Mouse (Mus musculus) intestine, embryonic 14.5 days (tissue): ENCODE measurements at regions not wholly inside any gene's neighbourhood (a gene's known extent, or its start where the extent isn't known, plus 50 kb on each side); places are given as distances from the start of the nearest gene placed in this dataset.
A peak's percentile ranks its signal among the peaks of the same experiment; 100 is the strongest.

Source experiments
- ATAC-seq: fragments of 200-750 bp; cut with Nextera tagmentation; replicated peaks from 2 replicates; pipeline ENCODE4 v1.8.0; 2017; ENCODE audit warnings: low read depth, moderate number of reproducible peaks, moderate TSS enrichment, moderate library complexity; ENCODE audit not compliant: low FRiP score, low TSS enrichment
- DNase-seq: peaks from one replicate; pipeline ENCODE4 v3.0.0-alpha.2; 2018; ENCODE audit warnings: low spot score
- H3K27ac ChIP-seq: fragments of 300-500 bp; sonication (generic); 2 replicates; pipeline ENCODE4 v1.5.1; 2014; ENCODE audit warnings: low read depth, mild to moderate bottlenecking, control low read depth
- H3K27me3 ChIP-seq: fragments of 300-500 bp; sonication (generic); replicated peaks from 2 replicates; pipeline ENCODE4 v1.6.1; 2014; ENCODE audit warnings: low read length, control low read depth; ENCODE audit not compliant: control insufficient read depth, insufficient read depth
- H3K36me3 ChIP-seq: fragments of 300-500 bp; sonication (generic); 2 replicates; pipeline ENCODE4 v1.6.1; 2014; ENCODE audit warnings: low read length, control low read depth; ENCODE audit not compliant: control insufficient read depth, insufficient read depth
- H3K4me1 ChIP-seq: fragments of 300-500 bp; sonication (generic); replicated peaks from 2 replicates; pipeline ENCODE4 v1.6.1; 2014; ENCODE audit warnings: low read length, control low read depth, mixed read lengths; ENCODE audit not compliant: control insufficient read depth, insufficient read depth
- H3K4me2 ChIP-seq: fragments of 300-500 bp; sonication (generic); 2 replicates; pipeline ENCODE4 v1.6.1; 2014; ENCODE audit warnings: low read length
- H3K4me3 ChIP-seq: fragments of 300-500 bp; sonication (generic); 2 replicates; pipeline ENCODE4 v1.5.1; 2014; ENCODE audit warnings: low read depth, low read length, control low read depth, mixed read lengths
- H3K9ac ChIP-seq: fragments of 300-500 bp; sonication (generic); 2 replicates; pipeline ENCODE4 v1.6.1; 2014; ENCODE audit warnings: mild to moderate bottlenecking, low read length
- H3K9me3 ChIP-seq: fragments of 300-500 bp; sonication (generic); 2 replicates; pipeline ENCODE4 v1.6.1; 2016; ENCODE audit warnings: low read length, control low read depth; ENCODE audit not compliant: control insufficient read depth
- WGBS: fragments of 180-500 bp; shearing (Covaris S2); extraction: QIAGEN DNeasy Blood & Tissue Kit; methylation state at CpG from one replicate; pipeline ENCODE4 v1.1.7; 2014; 5-methylcytosine and 5-hydroxymethylcytosine counted together

GRCm38 (mm10) chr4:110038696-110039095 is 60.8 kb downstream of the Dmrta2 start:
- 65% methylated on average over 5 of the region's 5 CpGs for WGBS
- no peak for DNase-seq
- no peaks in the 10 kb centered on the region for H3K27me3 ChIP-seq
- no peaks in the 10 kb centered on the region for H3K9me3 ChIP-seq
- H3K27ac ChIP-seq = no peak overlapping the region
- no peak overlapping the region for H3K9ac ChIP-seq
- H3K36me3 ChIP-seq = no peaks in the 10 kb centered on the region
- no peak overlapping the region for H3K4me3 ChIP-seq
- no peak overlapping the region for H3K4me2 ChIP-seq
- no peaks in the 10 kb centered on the region for H3K4me1 ChIP-seq
- no peak for ATAC-seq

- WGBS = 83% methylated on average over 17 of the region's 17 CpGs
- DNase-seq (no peak), ATAC-seq (no peak)
- H3K9ac ChIP-seq = no peak overlapping the region
- no peaks in the 10 kb centered on the region for H3K4me1 ChIP-seq
- no peak overlapping the region for H3K4me2 ChIP-seq
- H3K27me3 ChIP-seq = no peaks in the 10 kb centered on the region
- no peaks in the 10 kb centered on the region for H3K36me3 ChIP-seq
- no peak overlapping the region for H3K4me3 ChIP-seq
- no peak overlapping the region for H3K27ac ChIP-seq
- no peaks in the 10 kb centered on the region for H3K9me3 ChIP-seq
Measured at GRCm38 (mm10) chr4:110044851-110045618, 67.2 kb downstream of the Dmrta2 start.

- H3K9ac ChIP-seq = no peak overlapping the region
- whole genome bisulfite sequencing = 73% methylated on average over 12 of the region's 12 CpGs
- H3K4me1 ChIP-seq = peaks cover 4% of the 10 kb centered on the region; the same call in 1 of the 2 replicates
- H3K4me2 ChIP-seq = no peak overlapping the region
- H3K27me3 ChIP-seq = no peaks in the 10 kb centered on the region
- H3K9me3 ChIP-seq = no peaks in the 10 kb centered on the region
- no peak overlapping the region for H3K4me3 ChIP-seq
- H3K27ac ChIP-seq = no peak overlapping the region
- no peak for DNase-seq
- ATAC-seq = no peak
- H3K36me3 ChIP-seq = no peaks in the 10 kb centered on the region
Measured at GRCm38 (mm10) chr4:110045651-110046269, 67.9 kb downstream of the Dmrta2 start.

GRCm38 (mm10) chr4:110046270-110046651 is 68.4 kb downstream of the Dmrta2 start:
- Histone ChIP-seq H3K4me3 (no peak overlapping the region), H3K4me2 (no peak overlapping the region), H3K27ac (no peak overlapping the region), H3K9me3 (no peaks in the 10 kb centered on the region), H3K36me3 (no peaks in the 10 kb centered on the region), H3K4me1 (peaks cover 5% of the 10 kb centered on the region; the same call in 1 of the 2 replicates), H3K27me3 (no peaks in the 10 kb centered on the region), H3K9ac (no peak overlapping the region)
- no peak for ATAC-seq
- no peak for DNase-seq
- WGBS = 83% methylated on average over 11 of the region's 11 CpGs

GRCm38 (mm10) chr4:110050393-110051280 is 72.8 kb downstream of the Dmrta2 start:
- DNase-seq (peak; percentile 97), ATAC-seq (peak; percentile 91)
- Histone ChIP-seq H3K36me3 (no peaks in the 10 kb centered on the region), H3K4me3 (peak overlapping the region; percentile 39), H3K4me1 (peaks cover 5% of the 10 kb centered on the region; the same call in 1 of the 2 replicates), H3K27me3 (no peaks in the 10 kb centered on the region), H3K9me3 (no peaks in the 10 kb centered on the region), H3K27ac (no peak overlapping the region), H3K9ac (0 out of 2 replicates have a peak overlapping the region, but pooled peaks have one; percentile 29), H3K4me2 (peak overlapping the region; percentile 55)
- 4% methylated on average over 40 of the region's 40 CpGs for WGBS

- H3K9me3 ChIP-seq = no peaks in the 10 kb centered on the region
- H3K27me3 ChIP-seq = no peaks in the 10 kb centered on the region
- peak overlapping the region; percentile 39 for H3K4me3 ChIP-seq
- no peak overlapping the region for H3K27ac ChIP-seq
- WGBS = 14% methylated on average over 12 of the region's 12 CpGs
- DNase-seq = no peak
- H3K36me3 ChIP-seq = no peaks in the 10 kb centered on the region
- peak overlapping the region; percentile 55 for H3K4me2 ChIP-seq
- ATAC-seq = 0 out of 2 replicates have a peak, but pooled peaks have one; percentile 56
- peaks cover 5% of the 10 kb centered on the region; the same call in 1 of the 2 replicates for H3K4me1 ChIP-seq
- 0 out of 2 replicates have a peak overlapping the region, but pooled peaks have one; percentile 29 for H3K9ac ChIP-seq
Measured at GRCm38 (mm10) chr4:110051281-110051665, 73.4 kb downstream of the Dmrta2 start.

- H3K9me3 ChIP-seq = no peaks in the 10 kb centered on the region
- H3K27ac ChIP-seq = no peak overlapping the region
- no peaks in the 10 kb centered on the region for H3K27me3 ChIP-seq
- no peak for DNase-seq
- peaks cover 5% of the 10 kb centered on the region; the same call in 1 of the 2 replicates for H3K4me1 ChIP-seq
- 20% methylated on average over 10 of the region's 10 CpGs for WGBS
- no peak for ATAC-seq
- H3K4me3 ChIP-seq = no peak overlapping the region
- no peak overlapping the region for H3K4me2 ChIP-seq
- no peaks in the 10 kb centered on the region for H3K36me3 ChIP-seq
- no peak overlapping the region for H3K9ac ChIP-seq
Measured at GRCm38 (mm10) chr4:110051872-110052271, 74.0 kb downstream of the Dmrta2 start.

- 90% methylated on average over 4 of the region's 4 CpGs for WGBS
- H3K4me1 ChIP-seq = peaks cover 5% of the 10 kb centered on the region; the same call in 1 of the 2 replicates
- no peaks in the 10 kb centered on the region for H3K27me3 ChIP-seq
- ATAC-seq (no peak), DNase-seq (no peak)
- H3K4me3 ChIP-seq = no peak overlapping the region
- no peak overlapping the region for H3K4me2 ChIP-seq
- no peak overlapping the region for H3K27ac ChIP-seq
- no peak overlapping the region for H3K9ac ChIP-seq
- H3K9me3 ChIP-seq = no peaks in the 10 kb centered on the region
- H3K36me3 ChIP-seq = no peaks in the 10 kb centered on the region
Measured at GRCm38 (mm10) chr4:110052998-110053397, 75.1 kb downstream of the Dmrta2 start.
